Mouse (Mus musculus) c-Kit-positive CD71-positive TER-119-positive erythroid progenitor cells, embryonic 14.5 days (primary cell): Measurements from ENCODE around the gene Ppp2r3a.

ENCODE experiments used
- DNase-seq: peaks from one replicate; pipeline ENCODE4 v3.0.0-alpha.2; 2013; ENCODE audit warnings: low spot score

Ppp2r3a gene

DNA sequence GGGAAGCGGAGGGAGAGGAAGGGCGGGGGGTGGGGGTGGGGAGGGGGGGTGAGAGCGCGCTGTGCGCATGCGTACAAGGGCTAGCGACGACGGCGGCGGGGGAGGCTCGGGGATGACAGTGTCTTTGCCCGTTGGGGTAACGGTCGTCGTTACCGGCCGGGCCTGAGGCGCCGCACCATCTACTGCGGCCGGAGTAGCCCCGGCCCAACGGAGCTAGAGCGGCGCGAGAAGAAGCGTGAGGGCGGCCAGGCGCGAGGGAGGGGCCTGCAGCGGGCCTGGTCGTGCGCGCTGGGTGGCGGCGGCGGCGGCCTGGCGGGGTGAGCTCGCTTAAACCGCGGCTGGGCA, 177.6 kb downstream of the Ppp2r3a start, which contains the start of gene Msl2:
TSS of gene Msl2 (plus strand) at position 115 of the 345 bp plus-strand sequence.
- DNase-seq = no peak

DNA sequence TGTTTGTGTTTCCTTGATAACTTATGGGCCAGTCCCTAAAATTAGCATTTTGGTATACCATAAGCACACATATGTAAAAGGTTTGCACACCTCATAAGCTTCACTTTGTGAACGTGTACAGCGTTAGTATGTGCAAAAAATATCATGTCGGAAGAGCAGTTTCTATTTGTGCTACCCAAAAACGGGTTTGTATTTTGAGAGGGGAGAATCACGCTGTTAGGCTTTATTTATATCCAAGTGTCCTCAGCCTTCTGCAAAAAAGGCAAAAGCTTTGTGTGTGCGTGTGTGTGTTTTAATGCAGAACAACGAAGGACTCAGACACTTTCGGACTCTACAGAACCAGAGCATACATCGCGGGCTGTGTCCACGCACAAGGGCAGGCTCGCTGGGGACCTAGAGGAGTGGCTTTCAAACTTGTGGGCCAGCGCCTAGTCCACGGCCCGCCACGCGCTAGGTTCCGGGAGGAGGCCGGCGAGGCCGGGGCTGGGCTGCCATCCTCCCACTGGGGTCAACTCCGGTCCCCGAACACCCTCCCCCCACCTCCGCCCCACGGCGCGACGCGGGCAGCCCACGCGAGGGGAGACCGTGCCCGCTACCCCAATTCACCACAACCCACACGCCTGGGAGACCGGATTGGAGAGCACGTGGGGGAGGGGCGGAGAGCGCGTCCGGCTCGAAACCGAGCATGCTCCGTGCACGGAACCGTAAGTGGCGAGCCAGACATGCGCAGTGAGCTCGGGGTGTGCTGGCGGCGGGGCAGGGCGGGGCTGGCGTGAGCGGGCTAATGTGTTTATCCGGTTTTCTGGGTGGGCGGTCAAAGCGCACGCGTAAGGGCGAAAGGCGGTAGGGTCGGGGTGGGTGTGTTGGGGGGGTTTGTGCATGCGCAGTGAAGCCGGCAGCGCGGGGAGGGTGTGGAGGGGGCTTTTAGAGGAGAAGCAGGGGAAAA, 178.3 kb downstream of the Ppp2r3a start:
- DNase-seq = peak; percentile 96

DNA sequence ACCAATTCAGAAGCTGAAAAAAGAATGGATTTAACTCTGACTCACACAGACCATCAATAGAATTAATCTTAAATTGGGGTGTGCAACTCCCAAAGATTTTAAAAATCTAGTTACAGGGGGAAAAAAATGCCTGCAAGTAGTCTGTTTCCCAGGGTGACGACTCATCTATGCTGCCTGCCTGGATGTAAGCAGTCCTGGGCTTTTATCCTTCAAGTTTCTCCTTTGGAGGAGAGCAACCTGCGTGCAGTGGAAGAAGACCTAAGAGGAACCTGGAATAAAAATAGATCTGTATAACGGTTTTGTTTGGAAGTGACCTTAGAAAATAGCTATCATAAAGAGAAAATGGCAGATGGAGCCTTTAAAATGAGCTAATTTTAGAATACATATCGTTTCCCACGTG, 179.1 kb downstream of the Ppp2r3a start:
- no peak for DNase-seq

DNA sequence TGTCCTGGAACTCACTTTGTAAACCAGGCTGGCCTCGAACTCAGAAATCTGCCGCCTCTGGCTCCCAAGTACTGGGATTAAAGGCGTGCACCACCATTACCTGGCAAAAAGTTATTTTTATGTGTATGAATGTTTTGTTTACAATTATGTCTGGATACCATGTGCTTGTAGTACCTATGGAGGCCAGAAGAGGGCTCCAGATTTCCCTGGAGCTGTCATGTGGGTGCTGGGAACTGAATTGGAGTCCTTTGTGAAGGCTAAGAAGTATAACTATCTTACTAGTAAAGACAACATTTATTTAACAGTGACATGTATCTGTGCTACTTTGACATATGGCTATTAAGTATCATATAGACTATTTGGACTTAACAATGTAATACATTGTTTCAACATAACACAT, 181.8 kb downstream of the Ppp2r3a start:
- DNase-seq = no peak

DNA sequence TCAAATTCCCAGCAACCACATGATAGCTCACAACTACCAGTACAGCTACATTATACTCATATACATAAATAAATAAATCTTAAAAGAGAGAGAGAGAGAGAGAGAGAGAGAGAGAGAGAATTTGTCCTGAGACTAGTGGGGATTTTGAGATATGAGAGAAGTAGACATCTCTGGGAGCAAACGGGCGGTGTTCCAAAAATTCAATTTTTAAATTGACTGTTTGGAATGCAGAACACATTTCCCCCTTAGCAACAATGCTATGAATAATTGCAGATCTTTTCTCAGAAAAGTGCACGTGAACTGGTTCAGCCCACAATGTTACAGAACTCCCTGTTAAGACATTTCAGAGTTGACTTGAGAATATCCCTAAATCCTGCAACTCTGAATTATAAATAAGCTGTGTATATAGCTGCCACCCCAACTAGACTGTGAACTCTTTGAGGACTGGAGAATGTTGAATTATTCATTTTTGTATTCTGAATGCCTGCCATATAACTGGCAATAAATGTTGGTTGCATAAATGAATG, 186.5 kb downstream of the Ppp2r3a start:
- DNase-seq = no peak

DNA sequence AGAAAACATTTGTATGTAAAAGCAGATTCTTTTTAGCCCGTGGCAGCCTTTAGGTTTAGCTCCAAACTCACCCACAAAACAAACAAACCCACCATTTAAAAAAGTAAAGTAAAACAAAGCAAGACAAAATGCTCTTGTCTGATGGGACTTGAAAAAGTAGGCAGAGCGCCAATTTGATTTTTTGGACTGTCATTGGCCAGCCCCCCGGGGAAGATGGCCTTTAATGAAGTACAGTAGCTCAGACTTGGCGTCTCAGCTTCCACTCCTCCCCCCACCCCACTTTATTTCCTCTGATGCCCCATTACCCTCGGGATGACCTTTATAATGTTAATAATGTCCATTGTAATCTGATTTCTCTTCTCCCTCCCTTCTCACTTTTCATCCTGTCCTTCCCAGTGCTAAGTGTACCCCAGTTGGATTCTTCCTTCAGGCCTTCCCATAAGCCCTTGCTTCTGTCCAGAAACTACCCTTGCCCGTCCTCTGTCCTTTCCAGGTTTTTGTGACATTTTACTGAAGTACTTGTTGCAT, 189.3 kb downstream of the Ppp2r3a start:
- no peak for DNase-seq

DNA sequence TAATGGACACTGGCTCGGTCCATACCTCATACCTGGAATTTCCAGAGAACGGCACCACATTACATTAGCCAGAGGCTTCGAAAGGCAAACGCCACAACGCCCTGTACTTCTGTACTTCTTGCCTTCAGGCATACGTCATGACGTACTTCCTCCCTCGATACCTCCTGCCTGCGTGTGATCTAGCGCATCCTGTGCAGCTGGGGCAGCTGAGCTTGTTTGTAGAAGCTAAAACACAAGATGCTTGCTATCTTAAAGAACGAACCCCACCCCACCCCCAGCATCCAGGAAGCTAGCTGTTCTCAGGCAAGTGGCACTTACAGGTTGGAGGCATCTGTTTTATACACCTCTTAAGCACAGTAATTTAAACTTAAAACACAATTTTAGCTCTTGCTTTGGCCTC, 190.6 kb downstream of the Ppp2r3a start:
- DNase-seq = no peak

DNA sequence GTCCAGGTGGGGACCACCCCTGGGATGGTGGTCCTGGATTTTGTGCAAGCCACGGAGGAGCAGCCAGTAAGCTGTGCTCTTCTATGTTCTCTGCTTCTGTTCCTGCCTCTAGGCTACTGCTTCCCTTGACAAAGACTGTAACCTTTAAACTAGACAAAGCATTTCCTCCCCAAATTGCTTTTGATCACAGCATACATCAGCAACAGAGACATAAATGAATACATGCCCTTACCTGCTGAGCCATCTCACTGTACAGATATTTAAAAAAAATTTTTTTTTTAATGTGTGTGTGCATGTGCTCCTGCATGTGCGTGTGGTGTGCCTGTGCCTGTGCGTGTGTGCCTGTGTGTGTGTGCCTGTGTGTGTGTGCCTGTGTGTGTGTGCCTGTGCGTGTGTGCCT, 194.4 kb downstream of the Ppp2r3a start:
- DNase-seq = no peak
